Mouse (Mus musculus) monocyte, adult 2 months (primary cell): ENCODE measurements around the gene Pkd1l2.

Source experiments
- DNase-seq, 2 experiments: peaks; one replicate each; pipeline ENCODE4 v3.0.0; 2022; ENCODE audit warnings: low spot score in 2 of 2, low read depth in 1 of 2

Gene Pkd1l2

DNA sequence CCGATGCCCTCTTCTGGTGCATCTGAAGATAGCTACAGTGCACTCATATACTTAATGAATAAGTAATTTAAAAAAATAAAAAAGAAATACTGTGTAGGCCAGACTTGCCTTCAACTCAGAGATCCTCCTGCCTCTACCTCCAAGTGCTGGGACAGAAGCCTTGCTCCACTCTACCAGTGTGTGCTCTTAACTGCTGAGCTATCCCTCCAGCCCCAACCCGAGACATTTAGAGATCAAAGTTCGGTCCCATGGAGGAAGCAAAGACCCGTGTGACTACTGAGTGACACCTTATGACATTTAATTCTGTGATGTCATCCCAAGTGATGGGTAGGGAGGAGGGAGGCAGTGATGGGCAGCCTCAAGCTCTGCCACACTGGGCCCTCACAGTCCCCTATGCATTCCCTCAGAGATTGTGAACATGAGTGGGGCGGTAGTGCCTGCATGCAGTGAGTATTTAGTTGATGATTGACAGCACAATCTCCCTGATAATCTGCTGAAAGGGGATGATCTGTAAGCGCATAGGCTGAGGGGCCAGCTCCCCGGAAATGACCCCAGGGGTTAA lies 44.8 kb downstream of the Pkd1l2 start:
- no peak for DNase-seq

DNA sequence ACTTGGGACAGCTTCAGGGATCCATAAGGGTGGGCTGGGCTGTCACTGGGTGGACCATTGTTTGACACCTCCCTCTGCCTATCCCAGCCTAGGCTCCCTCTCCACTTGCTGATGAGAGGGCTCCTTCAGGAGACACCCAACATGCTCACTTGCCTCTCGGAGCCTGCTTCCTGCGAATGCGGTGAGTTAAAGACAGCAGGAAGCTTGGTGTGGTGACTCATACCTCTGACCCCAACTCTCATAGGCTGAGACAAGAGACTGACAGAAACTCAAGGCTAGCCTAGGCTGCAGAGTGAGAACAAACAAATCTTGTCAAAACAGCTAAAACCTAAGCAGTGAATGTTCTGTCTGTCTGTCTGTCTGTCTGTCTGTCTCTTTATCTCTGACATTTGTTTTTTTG lies 48.9 kb downstream of the Pkd1l2 start:
- DNase-seq = no peak

DNA sequence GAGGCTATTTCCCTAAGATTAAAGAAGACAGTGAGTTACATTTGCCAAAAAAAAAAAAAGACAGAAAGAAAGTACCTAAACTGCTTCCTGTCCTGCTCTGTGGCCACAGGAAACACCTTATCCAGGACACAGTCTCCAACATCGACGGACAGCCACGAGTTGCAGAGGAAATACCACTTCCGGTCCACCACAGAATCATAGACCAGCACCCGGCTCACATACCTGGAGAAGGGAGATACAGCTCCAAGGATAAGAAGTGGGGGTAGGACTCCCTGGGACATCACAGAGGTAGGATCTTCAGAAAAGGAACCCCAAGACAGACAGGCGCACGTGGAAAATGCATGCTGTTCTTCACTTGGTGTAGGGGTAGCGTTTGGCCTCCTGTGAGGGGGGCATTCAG lies 49.6 kb downstream of the Pkd1l2 start:
- no peak for DNase-seq

DNA sequence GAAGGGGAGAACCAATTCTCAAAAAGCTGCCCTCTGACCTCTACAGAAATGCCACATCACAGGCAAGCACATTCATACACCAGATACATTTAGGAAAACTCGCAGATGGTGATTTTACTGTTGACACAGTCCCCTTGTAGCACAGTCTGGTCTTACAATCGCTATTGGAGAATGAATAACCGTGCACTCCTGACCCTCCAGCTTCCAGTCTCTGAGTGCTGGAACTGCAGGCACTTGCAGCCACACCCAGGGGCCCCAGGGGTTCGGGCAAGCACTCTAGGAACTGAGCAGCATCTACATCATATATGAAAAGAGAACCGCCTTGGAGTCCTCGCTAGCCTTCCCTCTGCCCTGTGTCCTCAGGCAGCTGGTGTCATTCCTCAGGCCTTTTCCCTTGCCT lies 50.8 kb downstream of the Pkd1l2 start:
- no peak for DNase-seq

DNA sequence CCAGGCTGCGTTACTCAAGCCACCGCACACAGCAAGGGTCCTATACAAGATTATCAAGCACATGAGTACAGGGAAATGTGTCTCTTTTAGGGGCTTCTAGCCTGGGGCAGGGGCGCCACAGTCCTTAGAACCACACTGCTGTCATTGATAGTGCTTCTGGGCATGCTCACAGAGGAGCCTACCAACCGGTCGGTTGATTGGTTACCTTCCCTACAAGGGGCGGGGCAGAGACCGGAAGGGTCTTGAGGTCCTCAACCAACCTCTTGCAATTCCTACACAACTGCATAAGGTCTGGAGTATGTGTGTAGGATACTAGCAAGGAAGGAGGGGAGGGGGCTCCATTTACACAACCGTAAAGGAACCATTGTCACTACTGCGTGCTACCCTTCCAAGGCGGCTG lies 53.6 kb downstream of the Pkd1l2 start:
- no peak for DNase-seq

DNA sequence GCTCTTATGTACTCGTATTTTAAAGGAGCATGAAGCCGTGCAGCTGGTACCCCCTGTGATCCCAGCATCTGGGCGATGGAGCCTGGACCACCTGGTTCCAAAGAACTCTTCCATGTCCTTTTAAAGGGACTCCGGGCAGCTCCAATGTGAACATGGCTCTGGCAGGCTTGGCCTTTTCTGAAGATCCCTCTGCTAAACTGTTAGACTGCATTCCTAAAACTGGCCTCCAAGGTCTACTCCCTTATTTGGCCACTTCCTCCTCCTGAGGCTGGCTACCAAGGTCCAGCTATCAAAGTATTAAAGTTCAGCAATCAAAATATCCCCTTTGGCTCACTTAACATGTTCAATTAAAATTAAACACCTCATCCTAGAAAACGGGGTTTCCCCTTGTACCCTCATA lies 54.6 kb downstream of the Pkd1l2 start:
- no peak for DNase-seq

DNA sequence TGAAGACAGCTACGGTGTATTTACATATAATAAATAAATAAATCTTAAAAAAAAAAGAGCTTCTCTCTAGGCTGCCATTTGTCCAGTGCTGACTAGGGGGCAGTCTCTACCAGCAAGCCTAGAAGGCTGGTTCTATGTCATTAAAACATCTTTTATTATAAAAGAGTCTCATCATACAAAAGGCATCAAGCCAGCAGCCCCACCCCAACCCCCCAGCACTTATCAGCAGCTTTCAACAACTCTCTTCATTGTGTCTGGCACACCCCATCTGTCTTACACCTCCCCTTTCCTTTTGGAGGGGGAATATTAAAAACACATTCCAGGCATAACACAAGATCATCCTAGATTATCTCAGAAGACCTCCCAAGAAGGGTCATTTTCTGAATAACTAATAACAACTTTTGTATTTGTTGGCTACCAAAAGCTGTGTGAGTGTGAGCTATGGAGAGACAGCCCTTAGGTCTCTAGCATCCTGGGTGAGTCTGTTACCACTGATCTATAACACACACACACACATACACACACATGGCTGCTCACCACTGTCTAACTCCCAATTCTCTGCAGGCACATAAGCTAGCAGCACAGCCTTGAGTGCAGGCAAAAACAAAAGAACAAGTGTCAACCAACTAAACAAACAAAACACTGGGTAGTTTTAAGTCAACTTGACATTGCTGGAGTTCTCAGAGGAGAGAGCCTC lies 59.8 kb downstream of the Pkd1l2 start:
- DNase-seq = no peak

DNA sequence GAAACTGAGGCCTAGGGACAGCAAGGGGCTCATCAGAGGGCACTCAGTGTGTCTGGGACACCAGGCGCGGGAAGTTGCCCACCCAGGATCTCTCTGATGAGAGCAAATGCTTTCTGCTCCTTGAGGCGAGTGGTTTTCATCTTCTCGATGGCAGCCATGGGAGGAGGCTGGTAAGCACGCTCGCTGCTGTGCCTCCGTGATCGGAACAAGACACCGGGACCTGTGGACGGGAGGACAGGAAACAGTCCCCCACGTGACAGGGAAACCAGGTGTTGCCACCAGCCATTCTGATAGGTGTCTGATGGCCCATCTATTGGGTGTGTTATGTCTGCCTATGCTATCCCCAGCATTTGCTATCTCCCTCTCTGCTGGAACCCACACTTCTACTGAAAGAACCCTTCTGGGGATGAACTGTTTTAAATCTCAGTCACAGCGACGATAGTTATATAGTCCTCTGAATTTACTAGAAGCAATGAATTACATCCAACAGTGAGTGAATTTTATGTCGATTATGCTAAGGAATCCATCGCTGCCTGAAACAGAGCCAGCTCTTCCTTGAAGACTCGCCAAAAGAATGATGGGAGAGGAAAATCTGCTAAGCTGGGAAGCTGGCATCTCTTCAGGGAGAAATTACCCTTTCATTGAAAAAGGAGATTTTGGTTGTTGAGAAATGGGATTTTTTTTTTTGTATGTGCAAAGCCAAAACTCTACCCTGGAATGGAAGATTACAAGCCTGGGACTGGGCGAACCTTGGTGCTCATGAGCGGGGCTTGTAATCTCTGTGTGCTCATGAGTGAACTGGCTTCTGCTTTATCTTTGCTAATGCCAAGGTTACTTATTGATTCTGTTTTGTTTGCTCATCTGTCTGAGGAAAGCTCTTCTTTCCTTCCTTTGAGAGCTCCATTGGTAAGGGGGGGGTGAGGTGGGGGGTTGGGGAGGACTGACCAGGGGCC lies 62.6 kb downstream of the Pkd1l2 start:
- DNase-seq = no peak

DNA sequence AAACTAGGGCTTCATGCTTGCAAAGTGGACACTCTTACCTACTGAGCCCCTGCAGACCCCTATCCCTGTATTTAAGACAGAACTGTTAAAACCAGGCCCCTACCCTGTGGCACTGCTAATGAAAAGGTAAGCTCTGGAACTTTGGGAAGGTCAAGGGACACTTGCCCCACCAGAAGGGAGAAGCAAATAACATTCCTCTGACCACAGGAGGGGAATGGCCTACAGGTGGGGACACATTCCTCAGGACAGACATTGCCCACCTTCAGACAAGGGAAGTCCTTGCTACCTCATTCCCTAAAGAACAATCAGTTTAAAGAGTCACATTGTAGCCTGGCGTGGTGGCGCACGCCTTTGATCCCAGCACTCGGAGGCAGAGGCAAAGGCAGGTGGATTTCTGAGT lies 64.4 kb downstream of the Pkd1l2 start:
- no peak for DNase-seq

DNA sequence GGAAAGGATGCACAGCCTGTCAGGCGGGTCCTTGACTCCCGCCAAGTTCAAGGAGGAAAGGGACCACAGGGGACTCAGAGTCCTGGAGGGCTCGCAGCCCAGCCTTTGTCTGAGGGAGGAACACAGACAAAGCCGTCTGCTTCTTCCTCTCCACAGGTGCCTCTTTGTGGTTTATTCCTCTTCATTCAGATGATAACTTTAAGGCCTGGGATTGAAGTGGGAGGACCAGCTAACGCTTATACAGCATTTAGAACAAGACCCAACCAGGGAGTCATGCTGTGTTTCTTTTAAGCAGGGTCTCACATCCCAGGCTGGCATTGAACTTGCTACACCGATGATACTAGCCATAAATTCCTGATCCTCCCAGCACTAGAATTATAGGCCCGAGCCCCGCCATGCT lies 65.2 kb downstream of the Pkd1l2 start:
- DNase-seq = no peak

DNA sequence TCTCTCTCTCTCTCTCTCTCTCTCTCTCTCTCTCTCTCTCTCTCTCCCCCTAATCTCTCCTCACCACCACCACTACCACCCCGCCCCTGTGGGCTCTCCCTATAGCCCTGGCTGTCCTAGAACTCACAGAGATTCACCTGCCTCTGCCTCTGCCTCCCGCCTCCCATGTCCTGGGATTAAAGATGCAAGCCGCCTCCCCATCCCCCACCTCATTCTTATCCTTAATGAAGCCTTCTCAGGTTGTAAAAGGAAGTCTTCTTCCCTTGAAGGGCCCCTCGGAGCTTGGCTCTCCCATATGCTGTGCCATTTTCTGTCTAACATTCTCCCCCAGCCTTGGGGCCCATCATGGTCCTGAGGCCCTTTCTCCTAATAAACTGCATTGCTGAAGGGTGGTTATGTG lies 66.6 kb downstream of the Pkd1l2 start:
- no peak for DNase-seq

DNA sequence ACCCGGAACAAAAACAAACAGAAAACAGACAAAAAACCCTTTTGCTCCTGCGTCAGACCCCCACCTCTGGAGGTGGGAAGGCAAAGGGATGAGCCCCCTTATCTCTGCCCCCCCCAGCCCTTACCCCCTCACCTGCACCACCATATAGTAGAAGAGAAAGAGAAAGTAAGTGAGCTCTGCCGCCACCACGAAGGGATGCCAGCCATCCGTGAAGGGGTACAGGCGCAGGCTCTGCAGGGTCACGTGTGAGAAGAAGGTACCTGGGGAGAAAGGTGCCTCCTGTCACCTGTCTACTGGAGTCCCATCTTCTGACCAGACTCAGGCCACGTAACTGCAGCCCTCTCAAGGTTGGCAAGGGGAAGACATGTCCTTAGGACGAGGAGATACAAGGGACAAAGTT lies 70.9 kb downstream of the Pkd1l2 start:
- no peak for DNase-seq

DNA sequence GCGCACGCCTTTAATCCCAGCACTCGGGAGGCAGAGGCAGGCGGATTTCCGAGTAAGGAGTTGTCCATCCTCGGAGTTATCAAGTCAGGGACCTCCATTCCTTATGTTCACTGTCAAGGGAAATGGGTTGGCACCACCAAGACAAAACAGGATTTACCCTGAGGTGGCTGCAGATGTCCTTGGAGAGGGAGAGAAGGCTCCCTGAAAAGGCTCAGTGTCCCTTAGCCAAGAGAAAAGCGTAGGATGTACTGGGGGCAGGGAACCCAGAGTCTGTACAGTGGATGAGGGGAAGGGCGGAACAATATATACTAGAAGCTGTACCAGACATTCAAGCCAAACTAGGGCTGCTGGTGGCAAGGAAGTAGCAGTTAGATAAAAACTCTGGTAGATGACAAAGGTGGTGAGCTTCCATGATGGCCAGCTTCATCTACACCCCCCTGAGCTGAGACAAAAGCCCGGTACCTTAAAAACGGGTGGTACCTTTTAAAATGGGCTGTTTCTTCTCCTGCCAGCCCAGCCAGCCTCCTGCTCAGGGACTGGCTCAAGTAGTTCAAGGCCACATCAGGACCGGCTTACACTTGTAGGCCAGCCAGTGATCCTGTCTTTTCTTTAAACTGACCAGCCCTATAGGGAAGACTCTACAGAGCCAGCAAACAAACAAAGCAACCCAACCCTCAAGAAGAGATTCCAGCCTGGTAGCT lies 88.1 kb downstream of the Pkd1l2 start:
- no peak for DNase-seq

DNA sequence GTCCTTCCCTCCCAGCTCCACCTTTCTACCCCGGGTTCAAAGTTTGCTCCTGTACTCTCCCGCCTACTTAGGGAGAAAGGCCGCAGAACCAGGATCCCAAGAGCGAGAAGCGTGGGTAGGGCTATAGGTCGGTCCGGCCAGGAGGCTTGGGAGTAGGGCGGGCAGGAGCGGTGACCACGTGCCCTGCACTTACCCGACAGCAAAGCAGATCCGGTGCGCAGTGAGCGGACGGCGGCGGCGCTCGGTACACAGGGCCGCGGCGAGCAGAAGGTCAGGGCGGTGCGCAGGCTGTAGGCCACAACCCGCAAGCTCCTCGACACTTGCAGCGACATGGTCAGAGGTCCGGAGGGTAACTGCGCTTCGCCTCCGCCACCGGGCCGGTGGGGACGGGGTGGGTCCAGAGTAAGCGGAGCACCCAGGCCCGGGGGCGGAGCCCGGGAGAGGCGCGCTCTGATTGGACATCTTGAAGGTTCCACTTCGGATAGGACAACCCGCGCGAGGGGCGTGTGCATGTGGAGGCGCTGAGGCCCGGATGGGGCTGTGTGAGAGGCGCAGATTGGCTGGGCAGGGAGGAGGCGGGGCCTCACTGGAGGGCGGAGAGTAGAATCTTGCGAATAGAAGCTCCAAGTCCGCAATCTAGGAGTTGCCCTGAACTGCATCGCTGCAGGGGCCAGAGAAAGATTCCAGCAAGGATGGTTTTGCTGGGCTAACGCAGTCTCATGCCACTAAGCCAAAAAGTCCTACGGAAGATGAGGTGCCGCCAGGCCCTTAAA lies 89.0 kb downstream of the Pkd1l2 start, which contains the start of gene Gcsh:
Gcsh (minus strand) TSS at position 443 of the 773 bp plus-strand sequence.
- peak; percentile 95 for DNase-seq

DNA sequence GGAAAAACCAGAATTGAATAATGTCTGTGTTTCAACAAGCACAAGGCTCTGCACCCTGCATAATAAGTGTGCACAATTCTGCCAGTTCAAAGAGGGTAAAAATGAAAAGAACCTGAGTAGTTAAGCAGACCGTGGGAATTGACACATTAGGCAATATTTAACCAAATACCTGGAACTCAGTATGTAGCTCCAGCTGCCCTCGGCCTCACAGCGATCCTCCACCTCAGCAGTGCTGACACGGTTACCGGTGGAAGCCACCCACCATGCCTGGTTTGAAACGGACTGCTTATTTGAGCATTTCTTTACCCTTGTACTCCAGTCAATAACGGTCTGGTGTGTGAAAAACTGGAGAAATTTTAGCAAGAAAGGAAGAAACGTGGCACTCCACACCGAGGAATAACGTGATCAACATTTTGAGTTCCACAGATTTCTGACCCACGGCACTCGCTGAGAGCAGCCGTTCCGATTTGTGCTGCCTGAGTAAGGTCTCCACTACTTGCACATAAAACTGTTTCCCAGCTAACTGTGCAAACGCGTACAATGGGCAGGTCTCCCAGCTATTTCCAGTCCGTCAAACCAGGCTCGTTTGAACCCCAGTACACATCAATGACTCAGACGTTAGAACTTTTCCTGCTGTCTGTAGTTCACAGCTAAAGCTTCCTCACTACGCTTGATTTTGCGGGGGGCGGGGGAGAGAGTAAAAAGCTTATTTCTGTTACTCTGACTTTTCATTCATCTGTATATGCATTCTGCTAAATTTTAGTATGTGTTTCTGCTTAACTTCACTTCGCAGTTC lies 89.9 kb downstream of the Pkd1l2 start:
- DNase-seq = no peak

DNA sequence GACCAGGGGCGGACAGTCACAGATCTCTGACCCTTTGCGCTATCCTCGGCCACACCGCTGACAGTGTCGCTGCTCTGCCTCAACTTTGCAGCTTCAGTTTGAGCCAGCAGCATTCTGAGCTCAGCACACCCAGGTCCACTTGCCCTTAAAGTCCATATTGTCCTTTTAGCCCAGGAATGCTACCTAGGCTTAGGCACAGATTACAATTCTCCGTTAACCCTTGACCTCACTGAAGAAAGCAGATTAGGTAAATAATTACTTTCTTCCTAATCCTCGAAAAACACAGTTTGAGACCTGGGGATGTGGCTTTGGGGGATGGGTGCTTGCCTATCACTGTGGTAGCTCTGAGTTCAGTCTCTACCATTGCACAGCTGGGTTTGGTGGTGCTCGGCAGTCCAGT lies 91.0 kb downstream of the Pkd1l2 start:
- DNase-seq = no peak

DNA sequence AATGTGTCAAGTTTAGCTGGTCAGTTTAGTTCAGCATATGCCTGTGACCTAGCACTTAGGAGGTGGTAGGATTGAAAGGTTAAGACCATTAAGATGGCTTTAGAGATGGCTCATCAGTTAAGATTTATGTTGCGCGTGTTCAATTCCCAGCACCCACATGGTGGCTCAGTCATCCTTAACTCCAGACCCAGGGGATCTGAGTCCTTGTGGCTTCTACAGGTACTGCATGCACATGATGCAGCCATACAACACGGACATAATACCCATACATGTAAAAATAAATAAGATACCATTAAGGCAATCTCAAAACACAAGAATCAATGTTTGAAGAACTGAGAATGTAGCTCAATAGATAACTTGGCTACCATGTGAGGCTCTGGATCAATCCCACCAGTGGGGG lies 92.4 kb downstream of the Pkd1l2 start:
- no peak for DNase-seq

DNA sequence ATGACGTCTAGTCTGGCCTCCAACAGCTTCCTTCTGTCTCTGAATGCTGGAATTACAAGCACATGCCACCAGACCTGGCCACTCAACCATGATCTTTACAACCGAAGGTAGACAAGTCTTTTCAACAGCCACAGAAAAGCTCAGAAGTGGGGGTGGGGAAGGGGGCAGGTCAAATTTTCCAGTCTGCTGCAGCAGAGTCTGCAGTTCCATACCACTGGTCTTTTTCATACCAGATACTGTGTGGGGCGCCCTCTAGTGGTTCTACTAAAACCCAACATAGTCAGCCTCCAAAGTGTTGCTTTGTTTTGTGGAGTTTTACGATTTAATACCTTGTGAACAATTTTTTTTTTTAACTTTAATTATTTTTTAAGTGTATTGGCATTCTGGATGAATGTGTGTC lies 102.1 kb downstream of the Pkd1l2 start:
- peak in 1 of 2 experiments; percentile 37 for DNase-seq

DNA sequence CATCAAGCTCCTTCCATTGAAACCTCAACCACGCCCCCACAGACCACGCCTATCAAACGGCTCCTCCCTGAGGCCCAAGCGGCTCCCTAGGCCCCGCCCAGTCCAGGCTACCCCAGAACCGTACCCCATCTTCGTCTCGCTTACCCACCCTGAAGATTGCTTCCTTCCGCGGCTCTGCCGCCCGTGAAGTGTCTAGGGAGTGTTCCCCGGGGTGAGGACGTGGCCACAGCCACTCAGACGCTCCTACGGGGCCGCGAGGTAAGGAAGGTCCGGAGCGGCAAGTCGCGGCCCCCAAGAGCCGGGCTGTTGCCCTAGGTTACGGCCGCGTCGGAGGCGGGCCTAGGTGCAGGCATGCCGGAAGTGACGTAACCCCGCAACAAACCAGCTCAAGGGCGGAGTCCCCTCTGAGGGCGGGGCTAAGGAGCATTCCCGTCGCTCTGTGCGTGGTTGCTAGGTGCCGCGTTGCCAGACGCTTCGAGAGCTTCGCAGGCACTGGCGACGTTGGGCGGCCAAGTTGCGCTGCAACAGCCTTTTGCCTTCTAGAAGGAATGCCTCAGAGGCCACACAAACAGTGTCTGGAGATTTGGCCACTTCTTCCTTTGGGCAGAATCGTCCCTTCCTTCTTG lies 103.5 kb downstream of the Pkd1l2 start, which contains the start of gene 1700030J22Rik:
1700030J22Rik (minus strand) TSS at position 329 of the 626 bp plus-strand sequence.
- peak; percentile 94 to 98 for DNase-seq
